Mouse (Mus musculus) heart, adult 8-10 months (tissue): ENCODE measurements at regions not wholly inside any gene's neighbourhood (a gene's known extent, or its start where the extent isn't known, plus 50 kb on each side); places are given as distances from the start of the nearest gene placed in this dataset.

Experiments
- DNase-seq: peaks from one replicate; pipeline ENCODE4 v3.0.0; 2022; ENCODE audit warnings: low spot score

DNA sequence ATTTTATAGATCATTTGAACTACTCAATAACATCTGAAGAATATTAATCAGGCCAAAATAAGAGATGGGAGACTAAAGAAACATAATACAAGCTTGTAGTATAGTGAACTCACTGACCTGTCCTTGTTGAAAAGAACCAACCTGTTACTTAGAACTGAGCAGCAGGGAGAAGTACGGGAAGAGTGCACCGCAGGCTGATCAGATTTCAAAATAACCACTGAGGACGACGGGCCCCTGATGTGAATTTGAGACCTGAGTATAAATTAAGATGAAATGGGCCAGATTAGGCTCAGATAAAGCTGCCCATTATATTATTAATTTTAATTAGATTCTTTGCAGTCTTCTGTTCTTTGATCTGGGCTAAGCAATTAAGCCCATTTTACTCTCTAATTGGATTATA is 391.2 kb upstream of the Tyrp1 start:
- no peak for DNase-seq

DNA sequence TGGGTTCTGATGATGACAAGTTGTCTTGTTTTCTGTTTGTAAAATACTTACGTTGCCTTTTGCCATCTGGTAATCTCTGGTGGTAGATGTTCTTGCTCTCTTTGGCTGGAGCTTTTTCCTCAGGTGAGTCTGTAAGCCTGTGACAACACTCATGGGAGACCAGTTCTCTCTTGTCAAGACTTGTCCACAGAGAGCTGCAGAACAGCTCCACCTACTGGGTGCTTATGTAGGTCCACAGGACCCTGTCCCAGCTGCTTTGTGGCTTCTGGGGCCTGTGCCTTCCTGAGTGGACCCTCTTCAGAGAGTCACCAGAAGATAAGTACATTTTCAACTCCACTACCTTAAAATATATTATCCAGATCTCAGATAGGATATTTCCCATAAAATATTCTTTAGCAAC is 370.3 kb upstream of the Tyrp1 start:
- no peak for DNase-seq

DNA sequence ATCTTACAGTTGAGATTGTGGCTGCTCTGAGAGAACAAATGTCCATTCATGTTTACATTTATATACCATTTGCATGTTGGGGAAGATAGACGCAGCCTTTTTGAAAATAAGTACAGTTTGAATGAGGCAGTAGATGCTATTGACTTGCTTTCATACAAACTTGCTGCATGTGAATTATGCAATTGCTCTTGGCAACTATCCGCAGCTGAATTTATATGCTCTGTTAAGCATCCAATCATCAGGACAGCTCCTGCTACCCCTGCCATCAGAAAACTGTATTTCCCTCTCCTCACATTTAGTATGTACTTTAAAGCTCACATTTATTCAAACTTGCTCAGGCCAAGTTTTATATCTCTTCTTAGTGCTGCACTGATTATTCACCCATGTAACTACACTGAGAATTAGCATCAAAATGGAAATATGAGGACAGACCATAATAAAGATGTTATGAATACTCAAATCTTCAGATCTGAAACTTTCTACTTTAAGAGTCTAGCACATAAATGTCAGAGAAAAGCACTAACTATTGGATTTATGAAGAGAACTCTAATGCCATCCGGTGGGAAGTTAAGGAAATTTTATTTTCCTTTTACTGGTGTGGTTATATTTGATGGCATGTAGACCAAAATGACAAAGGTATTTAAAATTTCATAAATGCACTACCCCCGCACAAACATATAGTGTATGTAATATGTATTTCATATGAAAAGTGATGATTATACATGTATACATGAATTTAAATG is 358.0 kb upstream of the Tyrp1 start:
- no peak for DNase-seq

- no peak for DNase-seq
These were observed 318.8 kb upstream of the Tyrp1 start for GRCm38 (mm10) chr4:80515087-80515486.

DNA sequence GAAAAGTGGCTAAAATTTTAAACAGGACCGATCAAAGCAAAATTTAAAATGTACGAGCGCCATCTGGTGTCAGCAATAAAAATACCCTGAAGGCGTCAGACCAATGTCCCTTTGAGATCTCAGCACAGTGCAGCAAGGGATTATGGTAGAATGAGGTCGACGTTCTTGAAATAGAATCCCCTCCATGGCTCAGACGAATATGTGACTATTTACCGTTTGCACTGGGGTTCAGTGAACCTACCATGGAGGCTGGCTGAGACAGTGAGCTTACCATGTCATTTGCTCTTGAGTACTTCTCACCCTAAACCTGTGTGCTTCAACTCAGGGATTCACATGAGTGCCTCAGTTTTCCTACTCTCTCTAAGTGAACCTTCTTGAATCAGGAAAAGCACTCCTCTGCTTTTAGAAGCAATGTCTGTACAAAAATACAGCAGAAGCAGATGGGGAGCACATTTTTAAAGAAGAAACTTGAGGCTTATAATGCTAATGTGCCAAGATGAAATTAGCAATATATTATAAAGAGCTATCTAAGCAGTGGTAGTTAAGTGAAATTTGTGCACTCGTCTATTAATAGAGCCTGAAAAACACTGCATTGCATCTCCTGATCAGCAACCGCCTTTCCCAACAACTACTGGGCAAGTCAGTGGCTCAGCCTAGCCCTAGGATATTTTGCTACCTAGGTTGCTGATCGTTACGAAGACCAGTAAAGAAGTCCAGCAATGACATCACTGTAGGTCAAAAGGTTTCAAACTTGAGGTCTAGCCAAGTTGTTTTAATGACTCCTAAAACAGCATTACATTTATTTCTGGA is 316.2 kb upstream of the Tyrp1 start:
- peak; percentile 11 for DNase-seq

- DNase-seq = no peak
These were observed 315.3 kb upstream of the Tyrp1 start for GRCm38 (mm10) chr4:80518589-80518988.

GRCm38 (mm10) chr4:80539854-80540253 is 294.1 kb upstream of the Tyrp1 start:
- DNase-seq = no peak

DNA sequence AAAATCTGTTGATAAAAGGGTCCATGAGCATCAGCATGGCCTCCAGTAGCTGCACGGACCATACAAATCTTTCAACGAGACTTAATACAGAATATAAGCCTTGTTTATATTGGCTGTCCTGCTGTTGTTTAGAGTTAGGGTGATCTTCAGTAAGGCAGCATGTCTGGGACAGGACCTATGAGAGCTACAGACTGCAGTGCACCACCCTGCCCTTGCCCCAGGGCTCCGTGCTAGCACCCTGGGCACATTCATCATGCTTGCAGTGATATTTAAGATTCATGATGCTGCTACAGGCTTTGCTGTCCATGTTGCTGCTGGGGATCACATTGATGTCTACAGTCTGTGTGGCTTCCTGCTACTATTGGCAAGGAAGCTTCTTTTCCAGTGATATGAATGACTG is 288.8 kb upstream of the Tyrp1 start:
- DNase-seq = no peak

- DNase-seq = no peak
These were observed 244.5 kb upstream of the Tyrp1 start for GRCm38 (mm10) chr4:80589438-80589837.

GRCm38 (mm10) chr4:80628271-80628670 is 205.7 kb upstream of the Tyrp1 start:
- DNase-seq = no peak

GRCm38 (mm10) chr4:80629251-80629650 is 204.7 kb upstream of the Tyrp1 start:
- no peak for DNase-seq

- DNase-seq = no peak
These were observed 203.7 kb upstream of the Tyrp1 start for GRCm38 (mm10) chr4:80630260-80630659.

DNA sequence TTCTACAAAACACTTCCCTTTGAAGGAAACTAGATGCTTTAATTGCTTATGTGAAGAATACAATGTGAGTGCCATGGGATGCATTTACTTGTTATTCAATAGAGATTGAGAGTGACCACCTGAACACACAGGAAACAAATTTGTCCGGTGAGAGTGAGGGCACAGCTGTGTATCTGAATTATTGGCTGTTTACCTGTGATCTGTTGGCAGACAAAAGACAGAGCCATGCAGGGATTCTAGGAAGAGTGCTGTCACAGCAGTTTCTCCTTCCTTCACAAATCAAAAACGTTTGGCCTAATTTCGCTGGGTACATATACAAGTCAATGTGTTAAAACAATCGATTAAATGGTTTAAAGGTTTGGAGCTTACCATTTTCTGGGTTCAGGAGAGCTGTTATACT is 202.9 kb upstream of the Tyrp1 start:
- DNase-seq = no peak

DNA sequence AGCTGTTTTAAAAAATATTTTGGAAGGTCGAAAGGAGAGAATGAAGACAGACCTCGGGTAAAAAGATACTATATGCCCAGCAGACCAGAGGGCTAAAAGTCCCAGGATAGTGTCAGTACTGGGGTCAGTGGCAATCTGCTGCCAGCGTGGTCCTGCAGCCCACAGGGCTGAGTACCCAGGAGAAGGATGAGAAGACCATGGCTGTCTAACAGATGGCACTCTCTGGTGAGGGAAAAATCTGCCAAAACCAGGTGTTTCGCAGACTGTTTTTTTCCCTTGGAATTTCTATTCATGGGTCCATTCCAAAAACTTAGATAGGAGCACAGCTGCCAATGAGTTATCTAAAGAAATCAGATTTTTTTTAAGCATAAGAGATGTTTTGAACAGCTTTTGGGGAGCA is 202.5 kb upstream of the Tyrp1 start:
- DNase-seq = no peak

DNA sequence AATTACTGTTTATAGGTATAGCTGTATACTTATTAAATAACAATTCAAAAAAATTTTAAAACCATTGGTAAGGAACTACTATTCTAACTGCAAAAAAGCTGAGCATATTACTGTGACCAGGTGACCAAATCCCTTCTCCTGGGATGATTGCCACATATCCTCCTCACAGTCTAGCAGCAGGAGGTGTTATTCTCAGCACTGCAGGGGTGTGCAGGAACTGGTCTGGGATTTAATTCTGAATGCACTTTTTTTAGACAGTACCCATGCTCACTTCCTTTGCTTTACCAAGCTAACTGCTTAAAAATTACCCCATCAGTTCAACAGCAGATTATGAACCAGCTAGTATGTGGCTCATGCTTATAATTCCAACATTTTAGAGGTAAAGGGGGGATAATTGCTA is 195.5 kb upstream of the Tyrp1 start:
- no peak for DNase-seq
